Mouse (Mus musculus) lung, adult 2 months (tissue): ENCODE data around the gene C1s1. TPM values are rescaled to one million over a fixed set of nuclear protein-coding genes. Genes with fewer than 3 reads are reported as not detected.
A peak's percentile ranks its signal among the peaks of the same experiment; 100 is the strongest.
"Not testable (repeated sequence)": the region's sequence is repeated elsewhere in the genome, so short reads cannot be mapped to it uniquely, and the experiment has no call there.

Experiments
- DNase-seq: peaks from one replicate; pipeline ENCODE4 v3.0.0; 2022
- H3K4me1 ChIP-seq: fragments of 200-500 bp; 2 replicates; pipeline ENCODE4 v1.6.1; 2011; ENCODE audit warnings: low read length; ENCODE audit not compliant: control insufficient read depth, insufficient read depth
- H3K4me3 ChIP-seq: fragments of 200-500 bp; replicated peaks from 2 replicates; pipeline ENCODE3; 2011; ENCODE audit warnings: low read depth, mild to moderate bottlenecking, control low read depth, low read length; ENCODE audit errors: extremely low read depth
- CTCF ChIP-seq: fragments of 200-500 bp; IDR thresholded peaks from 2 replicates; pipeline ENCODE4 v1.5.1; 2011; ENCODE audit warnings: mild to moderate bottlenecking, low read length, control low read depth; ENCODE audit not compliant: insufficient read depth
- POLR2A ChIP-seq: fragments of 200-500 bp; IDR thresholded peaks from 2 replicates; pipeline ENCODE4 v1.6.1; 2011; ENCODE audit warnings: low read depth, mild to moderate bottlenecking, control low read depth, low read length, borderline replicate concordance; ENCODE audit errors: extremely low read depth
- WGBS: fragments of 180-500 bp; shearing (Covaris S2); methylation state at CpG from one replicate; pipeline ENCODE4 v1.1.7; 2018; 5-methylcytosine and 5-hydroxymethylcytosine counted together
- polyA plus RNA-seq: library from polyadenylated mRNA; depleted of rRNA; stranded (reverse); fragments of >200 nt; gene quantifications from 2 replicates; pipeline ENCODE4 v1.2.3, GENCODE M21; 2012

C1s1 gene
- polyA plus RNA-seq, 1 experiment: 101 TPM

GRCm38 (mm10) chr6:124512355-124512836 lies 29.8 kb downstream of the C1s1 start, which contains the start of gene C1ra:
C1ra (plus strand) TSS chr6:124512405.
- H3K4me3 ChIP-seq: peak within 1 kb of the TSS; percentile 77
- WGBS: 3% methylated on average over 6 of the region's 6 CpGs

GRCm38 (mm10) chr6:124511936-124512335 lies 30.2 kb downstream of the C1s1 start:
- WGBS: 50% methylated on average over 6 of the region's 6 CpGs
- no peak for DNase-seq
- TF ChIP-seq POLR2A (no peak), CTCF (no peak)
- H3K4me1 ChIP-seq: no peaks in the 10 kb centered on the region; the same call in 1 of the 2 replicates
- no peak overlapping the region for H3K4me3 ChIP-seq

More at GRCm38 (mm10) chr6:124512355-124512836, 29.8 kb downstream of the C1s1 start, which contains the start of gene C1ra:
- no peaks in the 10 kb centered on the region; the same call in 1 of the 2 replicates for H3K4me1 ChIP-seq
- TF ChIP-seq CTCF (peak; percentile 65), POLR2A (no peak)
- DNase-seq: peak; percentile 64

- H3K4me1 ChIP-seq, DNase-seq, H3K4me3 ChIP-seq: not testable (repeated sequence)
- 73% methylated on average over 5 of the region's 5 CpGs for WGBS
Measured at GRCm38 (mm10) chr6:124509192-124509591, 33.0 kb downstream of the C1s1 start.

GRCm38 (mm10) chr6:124508292-124508691 lies 33.9 kb downstream of the C1s1 start:
- H3K4me1 ChIP-seq: no peaks in the 10 kb centered on the region; the same call in 1 of the 2 replicates
- 62% methylated on average over 10 of the region's 10 CpGs for WGBS
- H3K4me3 ChIP-seq: no peak overlapping the region
- DNase-seq: no peak
- TF ChIP-seq CTCF (no peak), POLR2A (no peak)

- DNase-seq: no peak
- TF ChIP-seq POLR2A: no peak
- TF ChIP-seq CTCF: no peak
- WGBS: 72% methylated on average over 6 of the region's 6 CpGs
- no peaks in the 10 kb centered on the region for H3K4me1 ChIP-seq
- H3K4me3 ChIP-seq: no peak overlapping the region
Measured at GRCm38 (mm10) chr6:124506991-124507390, 35.2 kb downstream of the C1s1 start.

- Histone ChIP-seq H3K4me1 (no peaks in the 10 kb centered on the region), H3K4me3 (no peak overlapping the region)
- WGBS: 62% methylated on average over 4 of the region's 4 CpGs
- DNase-seq: no peak
- TF ChIP-seq CTCF (no peak), POLR2A (no peak)
Measured at GRCm38 (mm10) chr6:124505028-124505427, 37.1 kb downstream of the C1s1 start.

GRCm38 (mm10) chr6:124502021-124502420 lies 40.1 kb downstream of the C1s1 start:
- no peak for DNase-seq
- Histone ChIP-seq H3K4me1 (no peaks in the 10 kb centered on the region), H3K4me3 (no peak overlapping the region)
- 78% methylated on average over 5 of the region's 5 CpGs for WGBS
- no peak for TF ChIP-seq POLR2A
- no peak for TF ChIP-seq CTCF

GRCm38 (mm10) chr6:124501473-124501872 lies 40.7 kb downstream of the C1s1 start:
- Histone ChIP-seq H3K4me3 (no peak overlapping the region), H3K4me1 (no peaks in the 10 kb centered on the region)
- DNase-seq: no peak
- TF ChIP-seq CTCF: no peak
- no peak for TF ChIP-seq POLR2A
- 62% methylated on average over 4 of the region's 4 CpGs for WGBS

GRCm38 (mm10) chr6:124499914-124500566 lies 42.1 kb downstream of the C1s1 start:
- Histone ChIP-seq H3K4me1 (no peaks in the 10 kb centered on the region), H3K4me3 (no peak overlapping the region)
- TF ChIP-seq CTCF (no peak), POLR2A (no peak)
- no peak for DNase-seq
- WGBS: 51% methylated on average over 10 of the region's 10 CpGs

- TF ChIP-seq POLR2A (no peak), CTCF (no peak)
- H3K4me3 ChIP-seq: no peak overlapping the region
- H3K4me1 ChIP-seq: no peaks in the 10 kb centered on the region; the same call in 1 of the 2 replicates
- DNase-seq: no peak
- WGBS: 81% methylated on average over 5 of the region's 5 CpGs
Measured at GRCm38 (mm10) chr6:124496054-124496453, 46.1 kb downstream of the C1s1 start.
